Mouse (Mus musculus) heart, adult 2 months (tissue): ENCODE measurements around the gene Cdh11.

Experiments used
- CTCF ChIP-seq: fragments of 200-600 bp; IDR thresholded peaks from 2 replicates; pipeline ENCODE4 v1.8.1; 2022; ENCODE audit warnings: antibody characterized with exemption, mild to moderate bottlenecking, moderate library complexity
- EP300 ChIP-seq: fragments of 200-500 bp; IDR thresholded peaks from 2 replicates; pipeline ENCODE4 v1.6.1; 2011; ENCODE audit warnings: low read depth, low read length, control low read depth; ENCODE audit not compliant: insufficient read depth
- POLR2A ChIP-seq: fragments of 200-500 bp; IDR thresholded peaks from 2 replicates; pipeline ENCODE4 v1.6.1; 2011; ENCODE audit warnings: mild to moderate bottlenecking, low read depth, low read length, control low read depth; ENCODE audit not compliant: insufficient read depth

DNA sequence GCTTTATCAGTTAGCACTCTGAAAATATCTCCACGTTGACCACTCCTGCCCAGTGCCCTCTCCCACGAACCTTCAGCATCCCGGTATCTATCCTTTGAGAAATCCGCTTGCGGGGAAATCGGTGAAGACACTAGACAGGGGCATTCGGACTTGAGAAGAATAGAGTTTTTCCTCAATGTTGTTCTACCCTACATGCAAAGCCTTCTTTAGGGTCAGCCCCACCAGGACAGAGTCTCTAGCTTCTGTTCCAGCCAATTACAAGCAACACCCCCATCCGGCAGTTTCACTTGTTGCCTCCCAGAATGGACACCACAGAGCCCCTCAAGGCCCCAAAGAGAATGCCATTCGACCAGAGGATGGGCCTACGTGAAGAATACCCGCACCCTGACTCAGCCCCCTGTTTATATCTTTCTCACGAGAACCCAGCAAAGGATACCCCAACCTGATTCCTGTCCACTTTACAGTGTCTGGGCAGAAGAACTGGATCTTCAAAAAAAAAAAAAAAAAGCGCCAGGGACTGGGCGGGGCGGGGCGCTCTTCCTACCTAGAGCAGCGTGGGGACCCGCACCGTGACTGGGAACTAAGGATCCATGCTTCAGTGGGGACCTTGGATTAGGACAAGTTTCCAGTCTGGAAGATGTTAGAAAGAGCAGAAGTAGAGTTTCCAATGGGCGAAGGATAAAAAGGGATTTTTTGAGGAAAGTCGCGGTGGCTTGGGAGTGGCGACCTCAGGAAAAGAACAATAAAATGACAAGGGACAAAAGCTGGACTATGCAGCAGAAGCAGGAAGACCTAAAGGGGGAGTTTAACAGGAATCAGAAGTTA is at the start of gene Cdh11:
- TF ChIP-seq POLR2A (no peak), CTCF (no peak), EP300 (no peak)
